Mouse (Mus musculus): ENCODE measurements around the gene Ccdc127. TPM values are rescaled to one million over a fixed set of nuclear protein-coding genes. Genes with fewer than 3 reads are reported as not detected.
A peak's percentile ranks its signal among the peaks of the same experiment; 100 is the strongest.

Ccdc127 gene
- polyA plus RNA-seq, 1 experiment: 3.4 TPM

DNA sequence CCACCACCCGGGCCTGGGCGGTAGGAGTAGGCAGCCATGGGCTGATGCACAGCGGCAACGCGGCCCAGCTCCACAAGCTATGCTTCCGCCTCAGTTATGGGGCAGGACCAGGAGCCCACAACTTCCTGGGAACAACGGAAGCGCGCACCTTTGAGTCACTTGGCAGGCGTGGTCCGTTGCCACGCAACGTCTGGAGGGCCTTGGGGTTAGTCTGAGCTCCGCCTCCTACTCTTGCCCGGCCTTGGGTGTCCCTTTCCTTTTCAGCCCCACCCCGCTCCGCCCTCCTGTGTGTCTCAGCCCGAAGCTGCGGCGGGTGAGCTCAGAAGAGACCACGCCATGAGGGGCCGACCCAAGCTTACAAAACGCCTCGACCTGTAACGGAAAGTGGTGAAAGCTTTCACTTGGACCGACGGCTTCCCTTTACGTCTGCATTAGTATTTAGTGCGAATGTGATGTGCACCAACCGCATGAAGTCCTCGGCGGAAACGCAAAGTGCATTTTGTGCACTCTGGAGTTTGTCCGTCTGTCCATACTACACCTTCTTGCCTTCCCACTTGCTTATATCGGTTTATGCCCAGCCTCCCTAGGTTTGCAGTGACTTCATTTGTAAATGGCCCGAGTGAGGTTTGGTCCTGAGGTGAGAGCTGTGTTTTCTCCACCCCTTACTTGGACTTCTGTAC is 32.8 kb upstream of the Ccdc127 start, which contains the start of gene Pdcd6:
Pdcd6 (minus strand) TSS at position 411 of the 680 bp plus-strand sequence.
- under 1% methylated on average over 36 of the region's 36 CpGs for WGBS
- Histone ChIP-seq H3K4me1 (ENCODE audit: control insufficient read depth, insufficient read depth, low read length) (no peaks in the 10 kb centered on the region), H3K4me3 (replicated peaks; ENCODE audit: extremely low read depth, low read depth, low read length) (peak within 1 kb of the TSS; percentile 68)
- DNase-seq: peak; percentile 94
- TF ChIP-seq CTCF (IDR thresholded peaks at IDR 0.05; ENCODE audit: insufficient read depth, low read length): no peak
- peak; percentile 76; the same call in 1 of the 2 replicates for TF ChIP-seq POLR2A (IDR thresholded peaks at IDR 0.05; ENCODE audit: borderline replicate concordance, extremely low read depth, low read depth, low read length)

DNA sequence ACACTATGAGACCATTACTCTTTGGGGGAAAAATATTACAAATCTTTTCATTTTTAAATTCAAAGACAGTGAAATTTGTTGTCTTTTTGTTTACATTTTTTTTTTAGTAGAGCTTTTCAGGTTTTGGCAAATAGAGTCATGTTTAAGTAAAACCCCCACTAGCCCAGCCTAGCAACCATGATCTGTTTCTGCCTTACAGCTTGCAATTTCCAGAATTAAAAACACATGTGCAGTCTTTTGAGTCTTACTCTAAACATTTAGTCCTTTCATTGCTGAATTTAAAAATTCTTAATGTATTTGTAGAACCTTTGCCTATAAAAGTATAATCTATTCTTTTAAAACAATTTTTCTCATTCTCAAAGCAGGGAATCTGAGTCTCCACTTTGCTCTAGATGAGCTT is 20.8 kb upstream of the Ccdc127 start:
- TF ChIP-seq POLR2A (IDR thresholded peaks at IDR 0.05; ENCODE audit: borderline replicate concordance, extremely low read depth, low read depth, low read length) (no peak), CTCF (IDR thresholded peaks at IDR 0.05; ENCODE audit: insufficient read depth, low read length) (no peak)
- H3K4me1 ChIP-seq (ENCODE audit: control insufficient read depth, insufficient read depth, low read length): no peaks in the 10 kb centered on the region
- H3K4me3 ChIP-seq (replicated peaks; ENCODE audit: extremely low read depth, low read depth, low read length): no peak overlapping the region
- DNase-seq: no peak

DNA sequence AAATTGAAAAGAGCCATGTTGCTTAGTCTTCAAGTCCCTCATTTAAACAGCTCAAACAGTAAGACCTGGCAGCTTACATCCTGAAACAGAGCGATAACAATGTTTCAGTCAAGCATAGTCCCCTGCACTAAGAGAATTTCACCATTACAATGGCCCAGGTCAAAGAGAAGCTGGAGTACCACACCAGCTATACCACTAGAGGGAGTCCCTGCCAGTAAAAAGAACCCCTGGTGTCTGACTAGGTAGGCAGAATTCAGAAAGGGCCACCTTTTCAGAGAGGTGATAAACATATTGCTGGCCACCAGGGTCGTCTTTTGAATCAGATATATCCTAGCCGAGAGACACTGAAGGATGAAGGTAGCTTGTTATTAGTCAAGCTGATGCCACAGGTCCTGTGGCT is 9.1 kb upstream of the Ccdc127 start:
- 48% methylated on average over 3 of the region's 3 CpGs for WGBS
- no peak for DNase-seq
- no peaks in the 10 kb centered on the region for H3K4me1 ChIP-seq (ENCODE audit: control insufficient read depth, insufficient read depth, low read length)
- H3K4me3 ChIP-seq (replicated peaks; ENCODE audit: extremely low read depth, low read depth, low read length): no peak overlapping the region
- TF ChIP-seq CTCF (IDR thresholded peaks at IDR 0.05; ENCODE audit: insufficient read depth, low read length): peak; percentile 10; the same call in 1 of the 2 replicates
- TF ChIP-seq POLR2A (IDR thresholded peaks at IDR 0.05; ENCODE audit: borderline replicate concordance, extremely low read depth, low read depth, low read length): no peak

DNA sequence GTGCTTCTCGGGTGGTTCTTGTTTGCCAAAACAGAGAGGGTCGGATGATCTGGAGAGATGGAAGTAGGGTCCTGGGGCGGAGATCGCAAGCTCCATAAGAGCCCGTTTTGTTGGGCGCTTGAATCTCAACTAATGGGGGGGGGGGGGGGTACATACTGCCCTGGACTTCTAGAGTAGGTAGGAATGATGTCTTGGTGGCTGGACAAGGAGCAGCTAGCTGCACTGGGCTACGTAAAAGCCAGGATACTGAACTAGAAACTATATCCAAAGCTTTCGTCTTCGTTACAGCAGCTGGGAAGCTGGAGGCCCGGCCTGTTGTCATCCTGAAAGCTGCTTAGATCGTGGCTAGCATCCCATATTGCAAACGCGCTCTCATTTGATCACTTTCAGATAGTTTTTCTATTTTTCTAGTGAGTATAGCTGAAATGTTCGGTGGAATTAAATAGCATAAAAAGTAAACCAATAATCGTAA is 362 bp downstream of the Ccdc127 start:
- TF ChIP-seq POLR2A (IDR thresholded peaks at IDR 0.05; ENCODE audit: borderline replicate concordance, extremely low read depth, low read depth, low read length): no peak
- no peak for TF ChIP-seq CTCF (IDR thresholded peaks at IDR 0.05; ENCODE audit: insufficient read depth, low read length)
- peak overlapping the region; percentile 72 for H3K4me3 ChIP-seq (replicated peaks; ENCODE audit: extremely low read depth, low read depth, low read length)
- 1% methylated on average over 15 of the region's 15 CpGs for WGBS
- no peak for DNase-seq
- peaks cover 5% of the 10 kb centered on the region for H3K4me1 ChIP-seq (ENCODE audit: control insufficient read depth, insufficient read depth, low read length)

DNA sequence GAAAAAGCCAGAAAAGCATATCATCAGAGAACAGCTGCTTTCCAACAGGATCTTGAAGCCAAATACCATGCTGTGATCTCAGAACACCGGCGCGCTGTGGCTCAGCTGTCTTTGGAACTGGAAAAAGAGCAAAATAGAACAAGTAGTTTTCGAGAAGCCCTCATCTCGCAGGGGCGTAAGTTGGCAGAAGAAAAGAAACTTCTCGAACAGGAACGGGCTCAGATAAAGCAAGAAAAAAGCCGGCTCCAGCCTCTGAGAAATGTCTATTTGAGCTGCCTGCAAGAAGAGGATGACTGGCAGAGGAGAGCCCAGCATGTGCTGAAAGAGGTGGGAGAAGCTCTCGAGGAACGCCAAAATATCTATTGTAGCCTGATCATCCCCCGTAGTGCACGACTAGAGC is 6.4 kb downstream of the Ccdc127 start:
- no peak for DNase-seq
- 94% methylated on average over 13 of the region's 13 CpGs for WGBS
- TF ChIP-seq CTCF (IDR thresholded peaks at IDR 0.05; ENCODE audit: insufficient read depth, low read length) (no peak), POLR2A (IDR thresholded peaks at IDR 0.05; ENCODE audit: borderline replicate concordance, extremely low read depth, low read depth, low read length) (no peak)
- H3K4me3 ChIP-seq (replicated peaks; ENCODE audit: extremely low read depth, low read depth, low read length): no peak overlapping the region
- no peaks in the 10 kb centered on the region for H3K4me1 ChIP-seq (ENCODE audit: control insufficient read depth, insufficient read depth, low read length)

DNA sequence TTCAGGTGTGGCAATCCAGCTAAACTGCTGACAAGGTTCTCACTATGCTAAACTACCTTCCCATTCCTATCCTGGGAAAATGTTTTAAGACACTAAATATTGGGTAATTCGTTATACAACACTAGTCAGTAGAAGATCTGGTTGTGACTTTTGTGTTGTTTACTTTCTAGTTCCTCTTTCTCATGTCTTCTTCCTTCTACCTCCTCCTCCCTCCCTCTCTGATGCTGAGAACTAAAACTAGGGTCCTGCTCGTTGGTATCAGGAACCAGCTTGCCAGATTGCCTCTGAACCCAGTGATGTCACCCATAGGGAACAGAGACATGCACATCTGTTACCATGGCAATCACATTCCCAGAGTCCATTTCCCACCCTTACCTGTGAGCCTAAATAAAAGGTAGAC is 12.1 kb downstream of the Ccdc127 start:
- 55% methylated on average over 2 of the region's 2 CpGs for WGBS
- Histone ChIP-seq H3K4me3 (replicated peaks; ENCODE audit: extremely low read depth, low read depth, low read length) (no peak overlapping the region), H3K4me1 (ENCODE audit: control insufficient read depth, insufficient read depth, low read length) (0 out of 2 replicates have a peak, but pooled peaks cover 4% of the 10 kb centered on the region)
- TF ChIP-seq POLR2A (IDR thresholded peaks at IDR 0.05; ENCODE audit: borderline replicate concordance, extremely low read depth, low read depth, low read length) (no peak), CTCF (IDR thresholded peaks at IDR 0.05; ENCODE audit: insufficient read depth, low read length) (no peak)
- no peak for DNase-seq

DNA sequence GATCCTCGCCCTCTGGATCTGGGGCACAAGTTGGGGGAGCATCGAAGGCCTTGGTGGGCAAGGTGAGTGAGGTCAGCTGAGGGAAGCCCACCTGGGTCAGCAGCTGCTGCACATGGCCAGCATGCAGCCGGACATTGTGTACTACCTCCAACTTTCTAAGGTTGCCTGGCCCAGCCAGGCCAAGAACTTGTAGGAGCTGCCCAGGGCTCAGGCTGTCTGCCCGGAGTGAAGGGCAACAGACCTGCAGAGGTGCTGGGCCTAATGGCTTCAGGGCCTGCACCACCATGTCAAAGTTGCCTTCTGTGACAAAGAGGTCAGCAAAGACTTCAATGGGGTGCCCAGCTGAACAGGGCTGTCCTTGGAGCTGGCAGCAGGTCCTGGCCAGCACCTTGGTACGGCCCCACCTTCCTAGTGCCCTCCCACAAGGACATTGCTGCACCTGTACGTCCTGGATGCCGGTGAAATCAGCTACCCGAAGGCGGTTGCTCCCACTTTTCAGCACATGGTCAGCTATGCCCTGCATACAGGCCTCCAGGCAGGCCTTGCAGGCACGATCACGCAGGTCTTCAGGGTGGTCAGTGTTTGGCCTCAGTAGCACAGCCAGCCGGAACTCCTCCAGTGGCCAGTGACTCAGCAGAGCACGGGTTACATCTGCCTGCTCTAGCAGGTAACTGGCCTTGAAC is 13.2 kb downstream of the Ccdc127 start:
- Histone ChIP-seq H3K4me3 (replicated peaks; ENCODE audit: extremely low read depth, low read depth, low read length) (no peak overlapping the region), H3K4me1 (ENCODE audit: control insufficient read depth, insufficient read depth, low read length) (0 out of 2 replicates have a peak, but pooled peaks cover 4% of the 10 kb centered on the region)
- 79% methylated on average over 13 of the region's 13 CpGs for WGBS
- DNase-seq: no peak
- TF ChIP-seq POLR2A (IDR thresholded peaks at IDR 0.05; ENCODE audit: borderline replicate concordance, extremely low read depth, low read depth, low read length) (no peak), CTCF (IDR thresholded peaks at IDR 0.05; ENCODE audit: insufficient read depth, low read length) (no peak)

DNA sequence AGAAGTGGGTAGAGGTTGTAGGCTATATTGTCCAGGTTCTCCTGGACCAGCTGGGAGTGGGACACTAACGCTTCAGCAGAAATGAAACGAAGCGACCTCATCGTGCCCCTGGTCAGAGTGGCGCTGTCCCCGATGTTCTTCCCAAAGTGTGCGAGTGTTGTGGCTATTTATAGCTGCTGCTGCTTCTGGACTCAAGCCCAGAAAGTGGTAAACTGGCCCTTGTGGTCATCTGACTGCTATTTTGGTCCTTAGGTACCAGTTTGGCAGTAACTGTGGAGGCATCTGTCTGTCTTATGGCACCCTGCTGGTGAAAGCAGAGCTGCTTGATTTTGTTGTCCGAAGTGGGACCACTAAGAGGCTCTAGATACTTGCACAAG is 13.7 kb downstream of the Ccdc127 start, which contains the start of gene Lrrc14b:
Lrrc14b (minus strand) TSS at position 147 of the 377 bp plus-strand sequence.
- Histone ChIP-seq H3K4me3 (replicated peaks; ENCODE audit: extremely low read depth, low read depth, low read length) (no peak within 1 kb of the TSS), H3K4me1 (ENCODE audit: control insufficient read depth, insufficient read depth, low read length) (0 out of 2 replicates have a peak, but pooled peaks cover 4% of the 10 kb centered on the region)
- 30% methylated on average over 8 of the region's 8 CpGs for WGBS
- TF ChIP-seq POLR2A (IDR thresholded peaks at IDR 0.05; ENCODE audit: borderline replicate concordance, extremely low read depth, low read depth, low read length): no peak
- TF ChIP-seq CTCF (IDR thresholded peaks at IDR 0.05; ENCODE audit: insufficient read depth, low read length): no peak
- DNase-seq: no peak

DNA sequence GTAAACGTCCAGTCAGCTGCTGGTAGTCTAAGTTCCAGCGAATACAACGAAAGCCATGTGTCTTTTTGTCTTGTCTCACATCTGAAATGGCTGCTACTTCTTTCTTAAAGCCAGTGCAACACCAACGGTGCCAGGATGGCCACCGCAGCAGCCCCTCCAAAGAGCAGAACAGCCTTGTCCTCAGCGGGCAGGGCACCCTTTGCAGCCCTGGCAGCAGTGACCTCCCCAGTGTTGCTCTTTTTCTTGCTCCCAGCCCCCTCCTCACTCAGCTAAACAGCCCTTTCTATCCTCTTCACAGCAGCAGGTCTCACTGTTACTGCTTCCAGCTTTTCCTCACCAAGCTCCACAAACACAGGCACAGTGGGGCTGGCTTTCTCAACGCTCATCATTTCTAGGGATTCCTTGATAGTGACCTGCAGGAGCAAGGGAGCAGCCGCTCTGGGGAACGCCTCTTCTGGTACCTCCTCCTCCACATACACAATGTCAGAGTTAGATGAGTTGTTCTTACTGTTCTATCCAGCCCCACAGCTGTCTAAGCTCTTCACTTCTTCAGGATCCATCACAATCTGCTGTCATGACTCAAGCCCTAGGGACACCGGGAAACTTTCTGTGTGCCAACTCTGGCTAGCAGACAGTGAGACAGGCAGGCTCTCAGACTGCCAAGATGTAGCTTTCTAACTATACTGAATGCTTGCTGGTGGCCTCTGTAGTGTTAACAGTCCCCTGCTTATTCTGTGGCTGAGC is 31.6 kb downstream of the Ccdc127 start:
- Histone ChIP-seq H3K4me1 (ENCODE audit: control insufficient read depth, insufficient read depth, low read length) (no peaks in the 10 kb centered on the region), H3K4me3 (replicated peaks; ENCODE audit: extremely low read depth, low read depth, low read length) (no peak overlapping the region)
- no peak for DNase-seq
- TF ChIP-seq CTCF (IDR thresholded peaks at IDR 0.05; ENCODE audit: insufficient read depth, low read length): no peak
- 74% methylated on average over 10 of the region's 10 CpGs for WGBS

Data from lung, adult 2 months (tissue).